Mouse (Mus musculus) megakaryocyte, adult 5-6 weeks (primary cell): ENCODE data around the gene Socs2. TPM values are rescaled to one million over a fixed set of nuclear protein-coding genes. Genes with fewer than 3 reads are reported as not detected.
A peak's percentile ranks its signal among the peaks of the same experiment; 100 is the strongest.
"Not testable (repeated sequence)": the region's sequence is repeated elsewhere in the genome, so short reads cannot be mapped to it uniquely, and the experiment has no call there.

Experiments
- ATAC-seq: 2 replicates; pipeline ENCODE4 v1.8.0; 2016; ENCODE audit warnings: mild to moderate bottlenecking, inconsistent platforms; ENCODE audit not compliant: poor library complexity, severe bottlenecking
- total RNA-seq, 2 experiments: library from RNA; stranded (forward) in 1 of 2; stranded (reverse) in 1 of 2; fragments of 153-499, 151-499 nt in 1 of 2; fragments of 221-1000, 200-1000 nt in 1 of 2; gene quantifications; 2 replicates each; pipeline versions ENCODE4 v1.2.3 to v1.2.4; 2015 to 2017

The Socs2 gene
- total RNA-seq, 2 experiments from 2014 or later: 0.74 to 0.84 TPM

DNA sequence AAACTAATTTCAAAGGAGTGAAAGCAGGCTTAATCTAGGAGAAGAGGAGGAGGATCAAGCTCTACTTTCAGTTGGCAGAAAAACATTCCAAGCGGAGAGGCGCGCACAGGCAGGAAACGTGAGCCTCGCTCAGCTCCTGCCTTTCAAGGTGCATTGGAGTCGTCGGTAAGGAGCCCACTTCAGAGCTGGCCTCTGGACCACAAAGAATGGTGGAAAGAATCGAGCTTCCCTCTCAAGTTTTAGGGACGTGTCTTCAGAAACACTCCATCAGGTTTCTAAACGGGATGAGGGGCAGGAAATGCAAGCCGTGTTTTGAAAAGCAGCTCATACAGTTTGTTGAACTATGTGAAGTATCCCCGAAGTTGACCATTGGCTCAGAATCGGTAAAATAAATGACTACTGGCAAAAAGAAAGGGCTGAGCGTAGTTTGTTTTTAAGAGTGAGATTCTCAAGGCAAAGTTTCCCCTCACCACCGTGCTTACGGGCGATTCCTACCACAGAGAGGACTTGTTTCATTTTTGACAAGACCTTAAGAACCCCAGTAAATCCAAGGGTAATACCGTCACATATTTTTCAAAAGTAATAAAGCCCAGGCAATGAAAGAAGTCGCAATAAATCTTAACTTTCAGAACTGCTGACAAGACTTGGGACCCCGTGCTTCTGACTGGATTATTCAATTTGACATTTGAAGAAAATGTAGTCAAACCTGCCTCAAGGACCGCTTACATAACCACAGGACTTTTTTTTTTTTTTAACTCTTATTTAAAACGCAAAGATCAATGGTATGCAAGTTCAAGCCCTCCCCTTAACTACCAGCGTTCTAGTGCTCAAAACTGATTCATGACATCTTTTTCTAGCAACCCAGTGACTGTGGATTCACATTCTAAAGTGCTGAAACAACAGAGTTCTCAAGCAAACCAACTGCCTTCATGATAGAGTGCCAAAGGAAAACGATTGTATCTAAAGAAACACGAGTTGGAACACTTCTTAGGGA, 21.9 kb downstream of the Socs2 start:
- peak; percentile 18; the same call in 1 of the 2 replicates for ATAC-seq

DNA sequence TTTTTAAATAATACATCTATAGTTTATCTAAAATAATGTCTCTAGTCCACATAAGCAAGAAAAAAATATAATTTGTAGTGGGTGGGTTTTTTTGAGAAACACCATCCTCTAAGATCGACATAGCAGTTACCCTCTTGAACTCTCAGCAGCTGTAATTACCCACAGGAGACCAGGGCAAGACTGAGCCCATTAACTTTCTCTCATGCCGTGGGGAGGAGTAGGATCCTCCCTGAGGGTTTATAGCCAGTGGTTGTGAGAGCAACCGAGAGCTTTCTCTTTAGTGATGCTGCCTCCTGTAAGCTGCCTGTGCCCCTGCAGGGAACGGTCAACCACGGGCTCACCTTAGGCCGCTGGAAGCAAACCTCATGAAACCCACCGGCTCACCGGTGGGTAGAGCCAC, 24.9 kb downstream of the Socs2 start:
- ATAC-seq: no peak

DNA sequence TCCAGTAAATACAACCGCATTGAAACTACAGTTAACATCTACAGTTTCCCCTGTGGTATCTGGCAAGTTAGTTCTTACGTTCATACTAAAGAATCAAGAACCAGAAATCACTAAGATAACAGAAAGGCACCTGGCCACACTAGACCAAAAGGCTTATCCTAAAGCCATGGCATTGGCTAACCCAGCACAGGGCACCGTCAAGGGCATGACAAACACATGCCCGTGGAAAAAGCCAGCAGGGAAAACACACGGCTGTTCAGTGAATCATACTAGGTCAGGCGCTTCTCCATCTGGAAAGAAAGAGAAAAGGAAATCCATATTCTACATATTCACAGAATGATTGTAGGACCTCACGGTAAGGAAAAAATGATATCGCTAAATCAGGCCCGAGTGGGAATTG, 26.1 kb downstream of the Socs2 start:
- no peak for ATAC-seq

DNA sequence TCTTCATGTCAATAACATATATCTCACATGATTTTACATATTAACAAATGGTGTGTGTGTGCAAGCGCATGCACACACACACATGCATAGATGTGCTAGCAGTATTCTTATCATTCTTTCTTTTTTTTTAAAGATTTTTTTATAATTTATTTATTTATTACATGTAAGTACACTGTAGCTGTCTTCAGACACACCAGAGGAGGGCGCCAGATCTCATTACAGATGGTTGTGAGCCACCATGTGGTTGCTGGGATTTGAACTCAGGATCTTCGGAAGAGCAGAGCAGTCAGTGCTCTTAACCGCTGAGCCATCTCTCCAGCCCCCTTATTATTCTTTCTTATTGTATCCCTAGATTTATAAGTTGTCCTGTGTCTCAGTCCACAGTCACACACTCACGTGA, 27.2 kb downstream of the Socs2 start:
- ATAC-seq: not testable (repeated sequence)

DNA sequence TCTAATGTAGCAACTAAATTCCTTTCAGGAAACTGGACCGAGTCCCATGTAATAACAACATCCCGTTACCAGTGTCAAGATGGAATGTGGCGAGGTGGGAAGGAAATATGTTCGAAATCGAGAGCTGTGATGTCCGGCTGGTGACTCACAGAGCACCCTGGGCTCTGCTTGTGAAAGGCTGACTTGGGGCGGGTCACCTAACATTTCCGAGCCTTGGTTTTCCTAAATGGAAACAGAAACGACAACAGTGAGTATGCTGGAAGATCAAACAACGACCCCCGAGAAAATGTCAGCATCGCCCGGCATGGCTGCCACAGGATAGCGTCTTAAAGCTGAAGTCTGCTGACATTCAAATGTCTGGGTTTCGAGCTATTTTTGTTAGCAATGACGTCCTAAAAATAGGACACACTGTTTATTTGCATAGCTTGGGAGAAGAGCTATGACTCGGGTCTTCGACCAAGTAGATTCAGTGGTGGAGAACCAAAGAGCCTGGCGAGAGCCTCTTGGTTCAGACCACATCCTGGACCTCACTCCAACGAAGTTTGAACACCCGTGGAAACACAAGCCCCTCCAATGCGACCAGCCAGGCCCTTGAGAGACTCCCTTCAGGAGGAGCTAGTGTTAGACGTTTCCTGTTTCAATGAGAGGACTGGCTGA, 28.0 kb downstream of the Socs2 start:
- ATAC-seq: no peak

DNA sequence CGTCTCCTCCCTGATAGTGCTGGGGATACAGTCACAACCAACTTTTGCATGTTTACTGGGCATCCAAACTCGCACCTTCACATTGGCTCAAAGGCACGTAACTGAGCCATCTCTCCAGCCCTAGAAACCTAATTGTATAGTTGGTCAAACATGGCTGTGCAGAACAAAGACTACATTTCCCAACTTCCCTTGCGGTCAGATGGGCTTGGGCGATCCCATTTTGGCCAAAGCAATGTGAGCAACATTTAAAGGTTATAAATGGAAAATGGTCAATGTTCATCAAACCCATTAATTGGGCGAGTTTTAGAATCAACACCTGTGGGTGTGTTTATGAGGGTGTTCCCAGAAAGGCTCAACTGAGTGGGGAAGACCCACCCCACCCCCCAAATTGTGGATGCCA, 30.5 kb downstream of the Socs2 start:
- no peak for ATAC-seq

DNA sequence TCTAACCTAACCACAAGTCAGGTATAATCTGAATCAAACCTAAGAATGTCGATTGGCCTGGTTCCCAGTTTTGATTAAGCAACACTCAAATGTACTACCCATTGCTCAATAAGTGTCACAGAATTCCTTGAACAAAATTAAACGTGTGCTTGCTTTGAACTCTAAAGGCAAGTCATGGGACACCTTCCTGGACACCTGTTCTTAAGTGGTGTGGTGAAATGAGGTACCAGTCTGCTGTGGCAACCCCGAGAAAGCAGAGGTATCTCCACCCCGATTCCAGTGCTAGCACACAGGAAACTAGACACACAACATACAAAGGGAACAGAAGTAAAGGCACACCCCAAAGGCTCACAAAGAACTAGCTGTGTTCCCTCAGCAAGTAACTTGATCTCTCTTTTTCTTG, 31.2 kb downstream of the Socs2 start:
- ATAC-seq: no peak

DNA sequence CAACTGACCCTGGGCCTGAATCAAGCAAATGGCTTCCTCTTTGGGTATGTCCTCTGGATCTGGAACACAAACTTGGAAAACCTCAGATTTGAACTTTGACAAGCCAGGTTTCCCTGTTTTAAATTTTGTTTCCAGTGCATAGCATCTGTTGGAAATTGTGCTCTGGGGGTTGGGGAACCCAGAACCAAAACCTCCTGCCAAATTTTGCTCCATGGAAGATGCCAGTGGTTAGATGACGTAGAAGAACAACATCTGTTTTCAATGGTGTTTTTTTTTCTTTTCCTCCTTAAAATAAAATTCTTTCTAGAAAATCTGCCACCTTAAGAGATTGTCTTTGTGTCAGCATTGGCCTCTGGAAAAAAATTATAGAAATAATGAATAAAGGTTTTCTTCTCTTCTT, 31.9 kb downstream of the Socs2 start:
- no peak for ATAC-seq

DNA sequence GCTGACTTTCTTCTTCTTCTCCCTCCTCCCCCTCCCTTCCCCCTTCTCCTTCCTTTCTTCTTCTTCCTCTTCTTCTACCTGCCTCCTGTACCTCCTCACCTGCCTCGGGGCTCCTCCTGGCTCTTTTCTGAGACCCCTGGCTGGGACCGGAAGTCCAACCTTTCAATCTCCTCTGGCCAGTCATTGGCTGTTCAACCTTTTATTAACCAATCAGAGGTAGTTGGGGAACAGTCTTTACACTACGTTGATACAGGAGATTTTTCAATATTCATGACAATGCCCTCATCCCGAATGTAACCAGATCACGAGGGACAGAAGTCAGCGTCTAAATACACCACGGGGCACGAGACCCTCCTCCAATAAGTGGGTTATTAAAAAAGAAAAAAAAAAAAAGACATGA, 32.5 kb downstream of the Socs2 start:
- ATAC-seq: no peak

DNA sequence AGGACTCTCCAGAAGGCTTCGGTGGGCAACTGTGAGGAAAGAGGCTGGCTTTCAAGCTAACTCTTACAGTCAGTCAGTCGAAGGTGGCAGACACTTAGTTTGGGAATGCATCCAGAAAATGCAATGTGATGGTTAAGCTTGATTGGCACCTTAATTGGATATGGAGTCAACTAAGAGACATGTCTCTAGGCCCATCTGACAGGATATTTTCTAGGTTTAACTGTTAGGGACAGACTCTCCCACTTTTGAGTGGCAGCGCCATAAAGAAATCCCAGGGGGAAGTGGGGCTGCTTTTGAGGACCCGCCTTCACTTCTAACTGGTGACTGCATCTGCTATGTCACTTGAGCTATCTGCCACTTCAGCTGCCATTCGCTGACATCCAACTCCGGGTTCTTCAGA, 43.6 kb downstream of the Socs2 start:
- ATAC-seq: no peak

DNA sequence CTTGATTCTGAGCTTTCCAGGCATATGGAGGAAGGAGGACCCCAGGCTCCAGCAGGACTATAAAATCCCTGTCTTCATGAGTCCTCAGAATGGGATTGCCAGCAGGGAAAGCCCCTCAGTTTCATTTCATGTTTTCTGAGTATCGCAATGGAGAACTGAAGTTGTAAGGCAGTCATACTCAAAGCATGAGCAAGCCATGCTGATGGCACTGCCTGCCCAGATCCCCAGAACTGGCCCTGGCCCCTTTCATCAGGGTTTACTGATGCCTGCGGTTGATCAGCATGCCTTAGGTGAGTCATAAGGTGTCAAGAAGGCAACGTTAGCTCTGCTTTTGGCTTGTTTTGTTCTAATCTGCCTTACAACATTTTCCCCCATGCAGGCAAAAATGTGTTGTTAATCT, 45.0 kb downstream of the Socs2 start:
- peak; percentile 88 for ATAC-seq

DNA sequence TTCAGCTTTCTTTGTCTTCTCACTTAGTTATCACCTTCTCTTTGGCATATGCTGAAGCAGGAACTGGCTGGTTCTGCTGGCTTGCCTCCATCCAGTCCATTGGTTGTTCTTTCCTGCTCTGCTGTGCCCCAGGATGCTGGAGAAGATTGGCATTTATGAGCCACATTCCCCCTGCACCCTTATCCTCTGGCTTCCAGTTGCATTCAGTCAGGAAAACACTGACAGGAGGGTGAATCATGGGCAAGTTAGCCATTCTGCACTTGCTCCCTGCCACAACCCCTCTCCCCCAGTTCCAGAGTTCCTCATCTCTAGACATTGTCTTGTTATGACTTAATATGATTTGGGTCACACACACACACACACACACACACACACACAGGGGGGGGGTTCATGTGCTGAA, 47.8 kb downstream of the Socs2 start:
- no peak for ATAC-seq

DNA sequence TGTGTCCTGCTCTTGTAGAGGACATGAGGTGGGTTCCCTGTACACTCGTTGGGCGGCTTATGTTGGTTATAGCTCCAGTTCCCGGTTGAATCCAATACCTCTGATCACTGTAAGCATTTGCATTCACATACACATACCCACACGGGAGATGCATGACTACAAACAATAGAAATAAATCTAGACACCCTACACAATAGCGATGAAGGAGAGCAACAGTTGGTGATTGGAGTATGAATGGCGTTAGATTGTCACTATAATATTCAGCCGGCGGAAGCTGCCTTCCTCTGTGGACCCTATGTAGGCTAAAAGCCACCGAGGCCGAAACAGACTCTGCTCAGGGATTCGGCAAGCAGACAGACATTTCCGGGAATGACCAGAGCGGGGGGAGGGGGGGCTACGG, 48.8 kb downstream of the Socs2 start:
- no peak for ATAC-seq

DNA sequence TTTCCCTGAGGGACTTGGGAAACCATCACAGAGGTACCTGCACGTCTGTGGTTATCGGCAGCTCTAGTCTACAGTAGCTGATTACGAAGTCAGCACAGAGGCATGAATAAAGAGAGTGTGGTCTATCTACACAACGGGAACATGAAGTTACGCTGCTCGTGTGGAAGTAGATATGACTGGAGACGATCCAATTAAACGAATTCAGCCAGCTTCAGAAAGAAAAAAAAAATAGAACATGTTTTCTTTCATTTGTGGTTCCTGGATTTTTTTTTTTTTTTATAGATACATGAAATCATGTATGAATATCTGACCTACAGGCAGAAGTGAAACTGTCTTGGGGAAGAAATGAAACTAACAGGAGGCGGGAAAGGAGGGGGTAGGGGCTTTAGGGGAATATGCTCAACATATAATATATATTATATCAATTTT, 49.3 kb downstream of the Socs2 start:
- peak; percentile 54; the same call in 1 of the 2 replicates for ATAC-seq

DNA sequence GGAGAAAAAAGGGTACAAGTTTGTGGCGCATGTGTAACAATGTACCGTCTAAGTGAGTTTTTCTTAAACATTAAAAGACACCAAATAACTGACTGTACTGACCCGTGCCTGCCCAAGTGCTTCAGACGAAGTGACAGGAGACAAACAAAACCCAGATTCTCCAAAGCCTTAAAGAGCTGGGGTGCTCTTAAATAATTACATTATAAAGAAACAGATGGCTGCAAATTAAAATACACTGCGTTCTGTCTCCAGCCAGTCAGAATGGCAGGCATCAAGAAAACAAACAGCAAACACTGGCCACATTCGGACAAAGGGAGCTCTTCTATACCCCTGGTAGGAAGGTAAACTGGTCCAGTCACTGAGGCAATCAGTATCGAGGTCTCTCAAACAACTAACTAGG, 49.7 kb downstream of the Socs2 start:
- no peak for ATAC-seq

DNA sequence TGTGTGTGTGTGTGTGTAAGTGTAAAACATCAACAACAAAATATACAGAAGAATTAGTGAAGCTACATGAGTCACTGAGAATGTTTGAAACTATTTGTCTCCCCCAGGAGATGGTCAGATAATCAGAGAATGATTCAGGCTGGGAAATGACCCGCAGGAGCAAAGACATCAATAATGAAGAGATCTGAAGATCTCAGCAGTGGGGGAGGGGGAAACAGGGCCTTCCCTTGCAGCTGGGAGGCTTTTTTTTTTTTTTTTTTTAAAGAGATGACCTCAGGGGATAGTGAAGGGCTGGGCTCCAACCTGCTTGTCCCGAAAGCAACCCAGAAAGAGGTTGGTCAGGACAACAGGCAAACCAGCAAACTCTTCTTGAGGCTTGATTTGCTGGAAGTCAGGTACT, 54.7 kb downstream of the Socs2 start:
- ATAC-seq: no peak

DNA sequence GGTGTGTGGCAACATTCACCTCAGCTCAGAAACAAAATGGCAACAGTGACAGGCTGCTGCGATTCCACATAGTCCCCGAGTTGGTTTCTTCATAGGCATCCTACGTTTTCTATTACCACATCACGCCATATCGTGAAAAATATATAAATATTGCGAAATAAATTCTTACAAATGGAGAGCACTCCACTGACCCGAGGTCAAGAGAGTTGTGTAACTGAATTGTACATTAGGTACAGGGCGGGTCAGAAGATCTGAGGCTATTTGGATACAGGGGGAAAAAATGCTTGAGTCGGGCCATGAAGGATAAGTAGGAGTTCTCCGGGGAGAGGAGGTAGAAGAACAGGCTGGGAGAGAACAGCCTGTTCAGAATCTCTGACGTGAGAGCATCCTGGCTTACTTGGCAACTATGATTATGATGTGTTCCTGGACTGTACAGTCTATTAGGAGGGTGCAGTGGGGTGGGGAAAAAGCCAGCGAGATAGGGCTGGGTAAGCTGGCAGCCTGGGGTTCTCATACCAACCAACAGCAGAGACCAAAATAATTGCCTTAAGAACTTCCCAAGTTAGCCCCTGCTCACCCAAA, 55.6 kb downstream of the Socs2 start:
- peak; percentile 70 for ATAC-seq

DNA sequence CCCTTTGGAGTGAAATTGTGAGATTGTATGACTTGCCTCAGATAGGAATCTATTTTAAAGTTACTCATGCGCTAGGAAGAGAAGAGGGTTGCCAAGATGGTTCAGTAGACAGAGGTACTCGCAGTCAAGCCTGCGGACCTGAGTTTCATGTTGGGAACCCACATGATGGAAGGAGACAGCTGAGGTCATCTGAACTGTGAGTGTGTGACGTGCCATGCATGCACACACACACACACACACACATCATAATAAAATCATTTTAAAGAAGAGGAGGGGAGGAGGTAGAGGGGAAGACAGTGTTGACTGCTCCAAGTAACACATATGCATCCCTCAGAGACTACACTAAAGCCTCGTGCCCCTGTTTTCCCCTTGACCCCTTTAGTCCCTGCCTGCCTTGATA, 56.9 kb downstream of the Socs2 start:
- ATAC-seq: no peak

DNA sequence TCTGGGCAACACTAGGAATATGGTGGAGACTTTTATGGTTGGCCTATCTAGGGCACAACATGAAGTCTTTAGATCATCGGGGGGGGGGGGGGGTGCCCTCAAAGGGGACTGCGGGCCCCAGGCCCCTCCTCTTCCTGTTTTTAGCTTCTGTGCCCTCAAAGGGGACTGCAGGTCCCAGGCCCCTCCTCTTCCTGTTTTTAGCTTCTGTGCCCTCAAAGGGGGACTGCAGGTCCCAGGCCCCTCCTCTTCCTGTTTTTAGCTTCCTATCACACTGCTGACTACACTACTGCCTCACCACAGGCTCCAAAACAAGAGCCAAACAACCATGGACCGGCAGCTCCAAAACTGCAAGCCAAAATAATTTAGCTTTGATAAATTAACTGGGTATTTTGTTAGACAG, 59.3 kb downstream of the Socs2 start:
- ATAC-seq: peak; percentile 88

DNA sequence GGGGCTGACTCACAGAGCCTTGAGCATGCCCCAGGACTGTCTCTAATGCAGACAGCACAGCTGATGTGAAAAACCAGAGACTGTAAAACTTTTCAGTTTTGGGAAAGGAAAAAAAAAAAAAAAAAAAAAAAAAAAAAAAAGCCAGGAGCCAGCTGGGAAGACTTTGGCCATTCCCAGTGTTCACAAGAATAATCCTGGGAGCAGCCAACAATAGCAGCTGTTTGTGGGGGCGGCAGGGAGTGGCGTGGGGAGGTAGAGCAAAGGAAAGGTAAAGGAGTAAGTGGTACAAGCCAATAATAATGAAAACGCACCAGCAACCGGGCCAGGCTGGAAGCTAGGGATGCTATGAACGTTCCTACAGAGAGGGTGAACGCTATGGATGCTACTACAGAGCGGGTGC, 60.3 kb downstream of the Socs2 start:
- ATAC-seq: no peak

DNA sequence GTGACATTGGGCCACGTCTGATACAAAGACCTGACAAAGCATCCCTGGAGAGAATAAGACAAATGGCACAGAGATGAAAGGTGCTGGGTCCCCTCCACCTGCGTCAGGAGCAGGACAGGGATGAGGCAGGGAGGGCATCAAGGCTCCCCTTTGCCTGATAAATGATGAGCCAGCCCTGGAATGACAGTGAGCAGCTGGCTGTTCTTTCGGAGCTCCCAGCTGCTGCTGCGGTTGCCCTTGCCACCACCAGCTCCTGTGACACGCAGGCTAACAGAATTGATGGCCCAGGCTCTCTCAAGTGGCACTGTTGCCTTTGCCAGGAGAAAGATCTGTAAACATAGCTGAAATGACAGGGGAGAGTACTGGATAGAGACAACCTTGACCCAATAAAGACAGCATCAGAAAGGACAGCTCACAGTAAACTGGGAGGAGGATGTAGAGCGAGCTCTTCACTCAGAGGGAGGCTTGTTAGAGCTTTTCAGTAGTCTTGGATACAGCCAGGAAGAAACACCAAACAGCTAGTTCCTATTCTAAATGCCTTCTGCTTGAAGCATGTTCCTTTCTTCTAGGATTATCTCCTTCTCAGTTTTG, 61.2 kb downstream of the Socs2 start:
- no peak for ATAC-seq
